Mouse (Mus musculus): ENCODE measurements around the gene Tdgf1.

Tdgf1 gene

DNA sequence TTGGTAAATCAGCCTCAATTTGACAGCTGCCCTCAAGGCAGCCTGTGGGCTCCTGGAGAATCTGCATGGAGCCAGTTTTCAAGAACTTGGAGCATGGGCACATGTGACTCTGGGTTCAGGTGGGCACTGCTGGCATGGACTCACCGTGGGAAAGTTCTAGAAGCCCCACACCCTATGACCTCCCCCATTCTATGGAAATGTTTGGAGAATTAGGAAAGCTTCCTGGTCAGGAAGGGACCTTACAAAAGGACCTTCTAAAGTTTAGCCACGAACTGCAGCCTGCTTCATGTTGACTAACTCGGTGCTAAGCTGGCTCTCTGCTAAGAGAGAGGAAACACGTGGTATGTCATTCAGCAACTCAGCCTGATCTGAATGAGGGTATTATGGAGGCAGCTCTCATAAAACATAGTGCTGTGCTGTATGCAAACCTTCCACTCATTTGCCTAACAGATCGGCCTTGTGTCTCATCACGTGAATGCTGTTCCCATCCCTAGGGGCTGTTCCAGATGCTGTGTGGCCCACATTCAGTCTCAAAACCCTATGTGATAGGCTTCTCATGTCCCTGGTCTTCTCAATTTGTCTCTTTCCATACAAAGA is 36.5 kb downstream of the Tdgf1 start:
- no peak for DNase-seq

DNA sequence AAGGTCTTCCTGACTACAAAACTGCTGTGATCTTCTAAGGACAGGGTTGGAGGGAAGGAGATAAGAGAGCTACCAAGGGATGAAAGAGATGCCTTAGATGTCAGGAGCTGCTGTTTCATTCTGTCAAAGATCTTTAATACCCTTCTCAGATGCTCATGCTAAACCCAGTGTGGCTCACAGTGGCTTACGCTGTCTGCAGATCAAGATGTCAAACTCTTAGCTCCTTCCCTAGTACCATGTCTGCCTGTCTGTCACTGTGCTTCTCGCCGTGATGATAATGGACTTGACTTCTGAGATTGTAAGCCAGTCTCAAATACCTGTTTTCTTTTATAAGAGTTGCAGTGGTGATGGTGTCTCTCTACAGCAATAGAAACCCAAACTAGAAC is 37.3 kb downstream of the Tdgf1 start:
- DNase-seq: no peak

DNA sequence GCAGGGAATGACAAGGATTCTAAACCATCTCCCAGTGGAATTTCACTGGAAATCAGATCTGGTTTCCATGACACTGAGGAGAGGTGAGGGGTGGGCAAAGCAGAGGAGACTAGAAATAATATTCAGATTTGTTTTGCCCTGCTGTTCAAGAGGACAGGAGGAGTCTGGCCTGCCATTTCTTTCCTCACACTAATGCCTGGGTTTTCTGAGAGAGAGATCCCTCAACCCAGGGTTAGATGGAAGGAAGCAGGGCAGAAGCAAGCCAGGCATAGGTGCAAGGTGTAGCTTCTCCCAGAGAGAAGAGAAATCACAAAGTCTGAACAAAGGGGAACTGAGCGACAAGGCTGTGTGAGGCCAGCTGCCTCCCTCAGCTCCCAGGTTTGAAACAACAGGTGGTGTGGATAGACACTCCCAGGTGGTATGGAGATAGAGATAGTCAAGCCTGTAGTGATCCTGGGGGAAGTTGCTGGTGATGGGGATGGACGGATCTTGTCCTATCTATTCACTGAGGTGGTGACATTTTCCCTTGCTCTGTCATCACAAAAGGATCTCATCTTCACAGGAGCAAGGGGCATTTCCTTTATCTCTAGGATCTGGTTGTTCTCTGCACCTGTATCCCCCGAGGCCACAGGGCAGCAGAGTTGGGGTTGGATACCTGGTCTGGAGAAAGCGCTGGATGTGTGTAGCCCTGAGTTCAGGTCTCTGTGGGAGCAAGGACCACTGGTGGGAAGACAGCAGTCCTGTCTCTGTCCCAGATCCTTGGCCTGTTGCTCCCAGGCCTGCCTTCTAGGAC is 37.9 kb downstream of the Tdgf1 start:
- no peak for DNase-seq

GRCm38 (mm10) chr9:110907201-110907837 is 38.6 kb downstream of the Tdgf1 start:
- no peak for DNase-seq

DNA sequence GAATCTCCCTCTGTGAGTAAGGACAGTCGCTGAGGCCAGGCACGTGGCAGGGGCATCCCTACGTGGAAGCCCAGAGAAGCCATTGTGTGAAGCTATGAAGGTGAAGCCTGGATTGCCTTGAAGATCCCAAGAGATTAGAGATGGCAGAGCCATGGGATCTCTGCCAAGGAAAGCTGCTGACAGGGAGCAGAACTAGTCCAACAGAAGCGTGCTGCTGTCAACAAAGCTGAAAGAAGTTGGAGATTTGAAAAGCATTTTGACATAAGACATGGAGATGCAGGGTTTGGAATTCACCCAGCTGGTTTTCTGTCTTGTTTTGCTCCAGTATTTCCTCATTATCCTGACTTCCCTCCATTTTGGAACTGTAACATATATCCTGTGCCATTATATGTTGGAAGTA is 43.7 kb downstream of the Tdgf1 start:
- DNase-seq: no peak

DNA sequence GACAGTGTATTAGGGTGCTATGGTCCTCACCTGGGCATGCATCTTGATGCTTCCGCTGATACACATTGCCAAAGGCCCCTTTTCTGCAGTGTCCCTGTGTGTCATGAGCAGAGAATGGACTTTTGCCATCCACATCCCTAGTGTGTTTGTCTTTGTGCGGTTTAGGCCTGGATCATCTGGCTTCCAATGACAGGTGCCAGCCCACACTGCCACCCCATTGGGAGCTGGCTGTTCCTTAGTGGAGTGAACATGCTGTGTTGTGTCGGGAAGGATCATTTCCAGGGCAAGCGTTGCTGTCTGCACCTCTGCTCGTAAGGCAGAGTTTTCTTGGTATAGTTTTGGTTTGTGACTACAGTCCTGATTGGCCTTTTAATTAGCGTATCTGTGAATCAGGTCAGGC is 44.8 kb downstream of the Tdgf1 start:
- no peak for DNase-seq

DNA sequence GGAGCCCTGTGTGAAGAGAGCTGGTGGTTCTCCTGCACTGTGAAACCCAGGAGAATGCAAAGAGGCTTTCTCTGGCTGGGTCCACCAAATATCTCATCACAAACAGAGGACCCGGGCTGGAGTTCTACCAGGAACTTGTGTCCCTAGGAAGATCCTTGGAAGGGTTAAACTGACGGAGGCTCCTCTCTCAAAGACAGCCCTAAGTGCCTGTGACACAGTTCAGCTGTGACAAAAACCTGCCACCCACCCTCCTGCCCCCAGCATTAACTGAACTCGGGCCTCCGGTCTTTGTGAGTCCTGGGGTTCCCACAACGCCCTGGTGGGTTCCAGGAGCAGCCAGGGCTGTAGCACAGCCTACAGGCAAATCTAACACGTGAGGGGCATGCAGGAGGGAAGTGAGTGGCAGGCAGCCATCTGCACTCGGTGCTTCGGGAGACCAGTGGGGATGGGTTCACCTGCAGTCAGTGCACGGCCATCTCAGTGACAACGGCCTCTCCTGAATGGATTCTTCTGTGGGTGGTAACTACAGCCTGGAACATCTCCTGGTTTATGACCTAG is 46.4 kb downstream of the Tdgf1 start:
- DNase-seq: no peak

DNA sequence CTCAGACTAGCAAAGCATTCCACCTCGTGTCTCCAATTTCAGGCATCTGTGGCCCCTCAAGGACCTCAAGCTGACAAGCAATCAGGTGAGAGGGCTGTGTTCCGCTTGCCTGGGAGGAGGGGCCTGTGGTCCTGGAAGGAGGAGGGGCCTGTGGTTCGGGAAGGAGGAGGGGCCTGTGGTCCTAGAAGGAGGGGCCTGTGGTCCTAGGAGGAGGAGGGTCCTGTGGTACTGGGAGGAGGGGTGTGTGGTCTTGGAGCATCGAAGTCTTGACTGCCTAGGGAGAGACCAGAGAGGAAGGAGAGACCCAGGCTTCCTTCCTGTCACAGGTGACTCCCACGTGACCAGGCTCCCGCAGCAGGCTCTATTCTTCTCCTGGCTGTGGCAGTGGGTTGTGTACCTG is 49.4 kb downstream of the Tdgf1 start:
- no peak for DNase-seq

- DNase-seq: no peak
Observed at GRCm38 (mm10) chr9:110895994-110896393, 50.0 kb downstream of the Tdgf1 start.

DNA sequence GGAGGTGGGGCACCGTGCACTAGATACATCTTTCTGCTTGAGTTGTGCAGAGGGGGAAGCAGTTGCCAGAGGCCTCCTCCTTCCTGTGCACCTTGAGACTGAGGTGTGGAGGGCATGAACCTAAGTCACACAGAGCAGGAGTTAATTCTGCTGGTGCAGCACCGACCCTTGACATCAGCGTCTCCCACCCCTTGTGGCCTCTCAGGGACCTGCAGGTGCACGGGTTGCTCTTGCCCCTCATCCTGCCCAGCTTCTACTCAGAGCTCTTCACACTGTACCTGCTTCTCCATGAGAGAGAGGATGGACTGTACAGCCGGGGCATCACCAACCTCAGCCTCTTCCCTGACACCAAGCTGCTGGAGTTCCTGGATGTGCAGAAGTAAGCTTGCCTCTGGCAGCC is 50.5 kb downstream of the Tdgf1 start:
- DNase-seq: no peak

- no peak for DNase-seq
Observed at GRCm38 (mm10) chr9:110893429-110893828, 52.5 kb downstream of the Tdgf1 start.

DNA sequence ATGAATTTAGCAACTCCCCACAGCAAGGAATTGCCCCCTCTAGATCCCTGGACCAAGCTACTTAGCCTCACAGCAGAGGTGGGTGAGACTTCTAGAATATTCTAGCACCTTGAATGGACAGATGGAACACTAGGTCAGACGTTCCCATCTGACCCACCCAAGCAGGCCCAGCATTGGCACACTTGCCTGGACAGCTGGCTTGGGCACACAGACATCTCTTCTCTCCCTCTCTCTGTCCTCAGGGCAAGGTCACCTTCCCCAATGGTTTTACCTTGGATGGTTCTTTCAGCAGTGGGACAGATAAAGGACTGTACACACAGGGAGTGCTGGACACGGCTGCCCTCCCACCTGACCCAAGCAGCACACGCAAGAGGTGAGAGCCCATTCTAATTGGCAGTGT is 53.4 kb downstream of the Tdgf1 start:
- no peak for DNase-seq

- DNase-seq: peak; percentile 68
Observed at GRCm38 (mm10) chr9:110891077-110891828, 54.7 kb downstream of the Tdgf1 start.

- peak; percentile 63 for DNase-seq
Observed at GRCm38 (mm10) chr9:110890026-110890783, 55.8 kb downstream of the Tdgf1 start.

All from kidney, postnatal 14 days (tissue).